Mouse (Mus musculus): ENCODE data around the gene Pphln1. TPM values are rescaled to one million over a fixed set of nuclear protein-coding genes. Genes with fewer than 3 reads are reported as not detected.

Gene Pphln1
- polyA plus RNA-seq, 1 experiment from 2014 or later, result 28.4 TPM

- Histone ChIP-seq H3K9ac (ENCODE audit: low read length) (no peak overlapping the region), H3K4me1 (replicated peaks; ENCODE audit: control insufficient read depth, insufficient read depth, low read length) (peaks cover 66% of the 10 kb centered on the region), H3K27me3 (replicated peaks; ENCODE audit: control insufficient read depth, insufficient read depth, low read length) (no peaks in the 10 kb centered on the region), H3K27ac (ENCODE audit: low read depth) (0 out of 2 replicates have a peak overlapping the region, but pooled peaks have one; percentile 86), H3K36me3 (ENCODE audit: control insufficient read depth, insufficient read depth, low read length) (no peaks in the 10 kb centered on the region), H3K9me3 (ENCODE audit: control insufficient read depth, low read length) (no peaks in the 10 kb centered on the region), H3K4me3 (ENCODE audit: low read depth, low read length) (no peak overlapping the region), H3K4me2 (ENCODE audit: low read length) (peak overlapping the region; percentile 83)
- WGBS, result 77% methylated on average over 11 of the region's 11 CpGs
- no peak for DNase-seq (ENCODE audit: low spot score)
- no peak for ATAC-seq (replicated peaks; ENCODE audit: low FRiP score, low TSS enrichment, low read depth)
Measured at GRCm38 (mm10) chr15:93517022-93517565, 118.9 kb downstream of the Pphln1 start.

GRCm38 (mm10) chr15:93518143-93518902 lies 120.2 kb downstream of the Pphln1 start:
- Histone ChIP-seq H3K9me3 (ENCODE audit: control insufficient read depth, low read length) (no peaks in the 10 kb centered on the region), H3K27ac (ENCODE audit: low read depth) (peak overlapping the region; percentile 86), H3K27me3 (replicated peaks; ENCODE audit: control insufficient read depth, insufficient read depth, low read length) (no peaks in the 10 kb centered on the region), H3K4me3 (ENCODE audit: low read depth, low read length) (peak overlapping the region; percentile 76), H3K4me2 (ENCODE audit: low read length) (peak overlapping the region; percentile 83), H3K36me3 (ENCODE audit: control insufficient read depth, insufficient read depth, low read length) (no peaks in the 10 kb centered on the region), H3K9ac (ENCODE audit: low read length) (peak overlapping the region; percentile 74), H3K4me1 (replicated peaks; ENCODE audit: control insufficient read depth, insufficient read depth, low read length) (peaks cover 58% of the 10 kb centered on the region)
- 3% methylated on average over 23 of the region's 23 CpGs for WGBS
- DNase-seq (ENCODE audit: low spot score) (no peak), ATAC-seq (replicated peaks; ENCODE audit: low FRiP score, low TSS enrichment, low read depth) (no peak)

GRCm38 (mm10) chr15:93518941-93519835 lies 121.0 kb downstream of the Pphln1 start:
- DNase-seq (ENCODE audit: low spot score) (peak; percentile 91), ATAC-seq (replicated peaks; ENCODE audit: low FRiP score, low TSS enrichment, low read depth) (peak; percentile 90)
- H3K36me3 ChIP-seq (ENCODE audit: control insufficient read depth, insufficient read depth, low read length), result no peaks in the 10 kb centered on the region
- peak overlapping the region; percentile 83 for H3K4me2 ChIP-seq (ENCODE audit: low read length)
- peak overlapping the region; percentile 76 for H3K4me3 ChIP-seq (ENCODE audit: low read depth, low read length)
- peaks cover 58% of the 10 kb centered on the region for H3K4me1 ChIP-seq (replicated peaks; ENCODE audit: control insufficient read depth, insufficient read depth, low read length)
- 0% methylated on average over 82 of the region's 85 CpGs for WGBS
- peak overlapping the region; percentile 86 for H3K27ac ChIP-seq (ENCODE audit: low read depth)
- no peaks in the 10 kb centered on the region for H3K9me3 ChIP-seq (ENCODE audit: control insufficient read depth, low read length)
- peak overlapping the region; percentile 74 for H3K9ac ChIP-seq (ENCODE audit: low read length)
- H3K27me3 ChIP-seq (replicated peaks; ENCODE audit: control insufficient read depth, insufficient read depth, low read length), result no peaks in the 10 kb centered on the region

- Histone ChIP-seq H3K9ac (ENCODE audit: low read length) (peak overlapping the region; percentile 74), H3K4me1 (replicated peaks; ENCODE audit: control insufficient read depth, insufficient read depth, low read length) (peaks cover 48% of the 10 kb centered on the region), H3K27me3 (replicated peaks; ENCODE audit: control insufficient read depth, insufficient read depth, low read length) (no peaks in the 10 kb centered on the region), H3K4me2 (ENCODE audit: low read length) (peak overlapping the region; percentile 83), H3K27ac (ENCODE audit: low read depth) (peak overlapping the region; percentile 86), H3K4me3 (ENCODE audit: low read depth, low read length) (peak overlapping the region; percentile 76), H3K9me3 (ENCODE audit: control insufficient read depth, low read length) (no peaks in the 10 kb centered on the region), H3K36me3 (ENCODE audit: control insufficient read depth, insufficient read depth, low read length) (no peaks in the 10 kb centered on the region)
- ATAC-seq (replicated peaks; ENCODE audit: low FRiP score, low TSS enrichment, low read depth) (no peak), DNase-seq (ENCODE audit: low spot score) (no peak)
- WGBS, result 10% methylated on average over 17 of the region's 17 CpGs
Measured at GRCm38 (mm10) chr15:93519836-93520826, 122.0 kb downstream of the Pphln1 start.

GRCm38 (mm10) chr15:93521088-93521786 lies 123.1 kb downstream of the Pphln1 start:
- Histone ChIP-seq H3K27ac (ENCODE audit: low read depth) (no peak overlapping the region), H3K4me2 (ENCODE audit: low read length) (no peak overlapping the region), H3K9ac (ENCODE audit: low read length) (no peak overlapping the region), H3K4me3 (ENCODE audit: low read depth, low read length) (no peak overlapping the region), H3K36me3 (ENCODE audit: control insufficient read depth, insufficient read depth, low read length) (no peaks in the 10 kb centered on the region), H3K4me1 (replicated peaks; ENCODE audit: control insufficient read depth, insufficient read depth, low read length) (peaks cover 44% of the 10 kb centered on the region), H3K9me3 (ENCODE audit: control insufficient read depth, low read length) (no peaks in the 10 kb centered on the region), H3K27me3 (replicated peaks; ENCODE audit: control insufficient read depth, insufficient read depth, low read length) (no peaks in the 10 kb centered on the region)
- ATAC-seq (replicated peaks; ENCODE audit: low FRiP score, low TSS enrichment, low read depth) (no peak), DNase-seq (ENCODE audit: low spot score) (no peak)
- WGBS, result 66% methylated on average over 11 of the region's 11 CpGs

- Histone ChIP-seq H3K27me3 (replicated peaks; ENCODE audit: control insufficient read depth, insufficient read depth, low read length) (no peaks in the 10 kb centered on the region), H3K36me3 (ENCODE audit: control insufficient read depth, insufficient read depth, low read length) (no peaks in the 10 kb centered on the region), H3K27ac (ENCODE audit: low read depth) (no peak overlapping the region), H3K4me3 (ENCODE audit: low read depth, low read length) (no peak overlapping the region), H3K4me2 (ENCODE audit: low read length) (no peak overlapping the region), H3K9me3 (ENCODE audit: control insufficient read depth, low read length) (no peaks in the 10 kb centered on the region), H3K4me1 (replicated peaks; ENCODE audit: control insufficient read depth, insufficient read depth, low read length) (peaks cover 44% of the 10 kb centered on the region), H3K9ac (ENCODE audit: low read length) (no peak overlapping the region)
- DNase-seq (ENCODE audit: low spot score) (no peak), ATAC-seq (replicated peaks; ENCODE audit: low FRiP score, low TSS enrichment, low read depth) (no peak)
- 45% methylated on average over 3 of the region's 3 CpGs for WGBS
Measured at GRCm38 (mm10) chr15:93521787-93522180, 123.6 kb downstream of the Pphln1 start.

GRCm38 (mm10) chr15:93525305-93525917 lies 127.3 kb downstream of the Pphln1 start:
- no peak for ATAC-seq (replicated peaks; ENCODE audit: low FRiP score, low TSS enrichment, low read depth)
- no peak overlapping the region for H3K4me2 ChIP-seq (ENCODE audit: low read length)
- no peaks in the 10 kb centered on the region for H3K9me3 ChIP-seq (ENCODE audit: control insufficient read depth, low read length)
- no peak overlapping the region for H3K9ac ChIP-seq (ENCODE audit: low read length)
- H3K27ac ChIP-seq (ENCODE audit: low read depth), result no peak overlapping the region
- no peaks in the 10 kb centered on the region for H3K27me3 ChIP-seq (replicated peaks; ENCODE audit: control insufficient read depth, insufficient read depth, low read length)
- H3K4me1 ChIP-seq (replicated peaks; ENCODE audit: control insufficient read depth, insufficient read depth, low read length), result peaks cover 31% of the 10 kb centered on the region
- DNase-seq (ENCODE audit: low spot score), result no peak
- H3K4me3 ChIP-seq (ENCODE audit: low read depth, low read length), result no peak overlapping the region
- 72% methylated on average over 5 of the region's 5 CpGs for WGBS
- H3K36me3 ChIP-seq (ENCODE audit: control insufficient read depth, insufficient read depth, low read length), result no peaks in the 10 kb centered on the region
